Mouse (Mus musculus): Measurements from ENCODE around the gene Camsap3.

Camsap3 gene

DNA sequence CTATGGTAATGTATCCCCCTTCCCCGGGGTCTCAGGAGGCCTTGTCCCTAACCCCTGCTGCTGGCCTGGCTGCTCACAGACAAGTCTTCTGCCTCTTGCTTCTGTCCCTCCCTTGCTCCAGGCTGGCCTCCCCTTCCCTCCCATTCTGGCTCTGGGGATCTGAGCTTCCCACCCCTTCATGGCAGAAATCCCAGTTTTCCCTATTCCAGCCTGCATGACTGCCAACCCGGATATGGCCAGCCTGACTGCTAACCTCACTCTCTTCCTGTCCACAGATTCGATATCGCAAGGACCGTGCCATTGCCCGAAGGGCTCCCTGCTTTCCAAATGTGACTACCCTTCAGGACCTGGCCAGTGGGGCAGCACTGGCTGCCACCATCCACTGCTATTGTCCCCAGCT lies 13.3 kb downstream of the Camsap3 start:
- DNase-seq (ENCODE audit: low spot score in 2 of 2) = peak in 1 of 2 experiments; percentile 55

DNA sequence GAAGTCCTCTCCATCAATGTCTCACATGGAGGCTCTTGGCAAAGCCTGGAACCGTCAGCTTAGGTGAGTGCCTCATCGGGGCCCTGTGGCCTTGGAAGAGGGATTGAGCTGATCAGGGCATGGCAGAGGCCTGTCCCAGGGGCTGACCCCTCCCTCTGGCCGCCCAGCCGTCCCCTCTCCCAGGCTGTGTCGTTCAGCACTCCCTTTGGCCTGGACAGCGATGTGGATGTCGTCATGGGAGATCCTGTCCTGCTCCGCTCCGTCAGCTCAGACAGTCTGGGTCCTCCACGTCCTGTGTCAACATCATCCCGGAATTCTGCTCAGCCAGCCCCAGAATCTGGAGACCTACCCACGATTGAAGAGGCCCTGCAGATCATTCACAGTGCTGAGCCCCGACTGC lies 16.3 kb downstream of the Camsap3 start:
- DNase-seq (ENCODE audit: low spot score in 2 of 2) = peak in 1 of 2 experiments; percentile 60

DNA sequence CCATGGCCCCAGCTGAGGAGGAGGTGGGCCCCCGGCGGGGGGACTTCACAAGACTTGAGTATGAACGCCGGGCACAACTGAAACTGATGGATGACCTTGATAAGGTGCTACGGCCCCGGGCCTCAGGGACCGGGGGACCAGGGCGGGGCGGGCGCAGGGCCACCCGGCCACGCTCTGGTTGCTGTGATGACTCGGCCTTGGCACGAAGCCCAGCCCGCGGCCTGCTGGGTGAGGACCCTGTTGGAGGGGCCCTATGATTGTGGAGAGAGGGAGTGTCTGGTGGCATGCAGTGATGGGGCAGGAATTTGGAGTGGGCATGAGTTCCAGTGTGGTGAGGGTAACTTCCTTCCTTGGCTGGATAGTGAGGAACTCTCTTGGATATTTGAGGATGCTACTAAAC lies 19.5 kb downstream of the Camsap3 start:
- peak in 1 of 2 experiments; percentile 64 for DNase-seq (ENCODE audit: low spot score in 2 of 2)

DNA sequence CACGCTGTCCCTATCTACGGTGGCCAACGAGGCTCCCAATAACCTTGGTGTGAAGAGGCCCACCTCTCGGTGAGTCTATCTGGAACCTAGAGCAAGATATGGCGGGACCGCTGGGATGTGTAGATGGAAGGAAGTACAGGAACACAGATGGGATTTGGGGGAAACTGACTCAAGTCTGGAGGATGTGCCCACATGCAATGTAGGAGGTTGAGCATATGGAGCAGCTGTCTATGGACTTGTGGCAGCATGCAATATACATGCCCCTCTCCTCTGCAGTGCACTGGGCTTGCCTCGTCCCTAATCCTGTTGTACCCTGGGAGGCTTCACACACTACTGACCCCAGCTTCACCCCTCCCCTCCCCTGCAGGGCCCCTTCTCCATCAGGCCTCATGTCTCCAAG lies 20.7 kb downstream of the Camsap3 start:
- peak in 1 of 2 experiments; percentile 56 for DNase-seq (ENCODE audit: low spot score in 2 of 2)

DNA sequence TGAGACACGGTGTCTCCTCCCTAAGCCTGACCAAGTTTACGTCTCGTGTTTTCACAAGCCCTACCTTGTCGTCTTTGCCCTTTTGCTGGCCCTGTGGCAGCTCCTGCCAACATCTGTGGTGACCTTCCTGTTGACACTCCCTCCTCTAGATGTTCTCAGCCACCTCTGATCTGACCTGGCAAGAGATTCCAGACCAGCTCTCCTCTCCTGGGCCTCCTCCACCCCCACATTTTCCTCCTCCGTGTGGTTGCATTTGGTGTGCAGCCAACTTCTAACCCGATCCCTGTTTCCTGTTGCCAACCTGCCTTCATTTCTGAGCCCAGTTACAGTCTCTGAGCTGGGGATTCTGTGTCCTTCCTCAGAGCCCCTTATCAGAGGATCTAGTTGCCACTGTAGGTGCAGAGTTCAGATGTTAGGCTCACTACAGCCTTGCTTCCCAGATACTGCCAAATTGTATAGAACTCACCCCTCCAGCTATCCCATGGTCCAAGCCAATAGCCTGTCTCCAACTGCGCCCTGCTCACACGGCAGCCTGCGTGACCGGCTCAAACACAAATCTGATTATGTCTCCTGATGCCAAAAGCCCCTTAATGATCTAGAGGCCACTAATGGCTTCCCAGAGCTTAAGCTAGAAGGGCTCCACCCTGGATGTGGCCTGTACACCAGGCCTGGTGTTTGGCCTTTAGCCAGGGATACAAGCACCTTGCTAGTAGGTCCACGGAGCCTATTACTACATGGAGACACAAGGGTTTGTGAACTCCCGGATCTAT lies 22.1 kb downstream of the Camsap3 start:
- DNase-seq (ENCODE audit: low spot score in 2 of 2) = no peak

DNA sequence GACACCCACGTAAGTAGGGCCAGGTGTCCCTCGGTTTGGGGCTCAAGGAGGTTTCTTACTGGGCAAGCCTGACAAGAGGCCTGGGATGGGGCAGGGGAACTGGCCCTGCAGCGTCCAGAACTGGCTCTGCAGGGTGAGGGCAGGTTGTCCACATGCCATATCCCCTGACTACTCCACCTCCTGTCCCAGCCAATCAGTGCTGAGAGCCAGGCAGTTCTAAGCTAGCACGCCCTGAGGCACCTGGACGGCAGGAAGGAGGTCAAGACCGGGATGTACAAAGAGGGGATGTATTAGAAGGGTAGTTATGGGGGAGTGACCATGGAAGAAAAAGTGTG lies 22.7 kb downstream of the Camsap3 start:
- no peak for DNase-seq (ENCODE audit: low spot score in 2 of 2)

DNA sequence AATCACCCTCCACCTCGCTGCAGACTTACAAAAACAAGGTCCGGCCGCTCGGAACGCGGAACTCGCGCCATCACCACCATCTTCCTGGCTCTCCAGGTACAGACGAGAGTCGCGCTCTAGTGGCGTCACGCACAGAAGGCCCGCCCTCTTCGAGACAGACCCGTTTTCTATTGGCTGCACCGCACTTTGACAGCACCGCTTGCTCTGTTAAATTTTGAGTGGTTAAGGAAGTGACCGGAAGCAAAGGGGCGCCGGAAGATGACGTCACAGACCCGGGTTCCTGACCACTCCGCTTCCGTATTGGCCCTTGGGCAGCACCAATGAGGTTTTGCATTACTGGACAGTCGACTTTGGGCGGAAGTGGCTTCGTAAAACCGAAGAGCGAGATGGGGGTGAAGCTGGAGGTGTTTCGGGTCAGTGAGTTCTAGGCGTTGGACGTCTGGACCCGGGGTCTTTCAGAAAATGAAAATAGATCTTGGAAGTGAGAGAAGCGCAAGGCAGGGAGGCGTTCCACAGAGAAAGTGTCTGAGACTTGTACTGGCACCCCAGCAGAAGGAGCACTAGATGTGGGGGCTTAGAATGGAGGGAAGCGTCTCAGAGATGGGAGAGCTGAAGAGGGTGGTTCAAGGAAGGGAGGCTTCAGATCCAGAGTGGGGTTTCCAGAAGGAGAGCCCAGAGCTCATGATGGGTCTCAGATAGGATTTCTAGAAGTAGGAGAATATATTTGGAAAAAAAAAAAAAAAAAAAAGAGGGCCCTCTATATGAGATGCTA lies 34.3 kb downstream of the Camsap3 start, which contains the start of the genes Xab2 and Pet100:
Gene Xab2, minus strand, starts transcription at position 118 of the 772 bp plus-strand sequence.
Gene Pet100, plus strand, starts transcription at position 350 of the 772 bp plus-strand sequence.
- peak; percentile 97 to 98 for DNase-seq (ENCODE audit: low spot score in 2 of 2)

DNA sequence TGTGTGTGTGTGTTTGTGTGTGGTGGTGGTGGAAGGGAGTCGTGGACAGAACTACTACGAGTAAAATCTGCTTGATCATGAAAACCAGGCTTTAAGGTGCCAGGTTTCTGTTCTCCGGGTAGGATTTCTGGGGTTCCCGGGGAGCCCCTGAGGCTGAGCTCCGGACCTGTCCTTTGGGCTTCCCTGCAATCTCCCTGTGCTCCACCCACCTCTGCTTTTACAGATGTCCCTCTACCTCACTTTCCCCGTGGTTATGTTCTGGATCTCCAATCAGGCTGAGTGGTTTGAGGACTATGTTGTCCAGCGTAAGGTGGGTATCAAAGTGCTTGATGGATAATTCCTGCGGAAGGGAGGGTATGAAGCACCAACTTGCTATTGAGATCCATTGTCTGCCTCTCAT lies 35.0 kb downstream of the Camsap3 start:
- DNase-seq (ENCODE audit: low spot score in 2 of 2) = no peak

DNA sequence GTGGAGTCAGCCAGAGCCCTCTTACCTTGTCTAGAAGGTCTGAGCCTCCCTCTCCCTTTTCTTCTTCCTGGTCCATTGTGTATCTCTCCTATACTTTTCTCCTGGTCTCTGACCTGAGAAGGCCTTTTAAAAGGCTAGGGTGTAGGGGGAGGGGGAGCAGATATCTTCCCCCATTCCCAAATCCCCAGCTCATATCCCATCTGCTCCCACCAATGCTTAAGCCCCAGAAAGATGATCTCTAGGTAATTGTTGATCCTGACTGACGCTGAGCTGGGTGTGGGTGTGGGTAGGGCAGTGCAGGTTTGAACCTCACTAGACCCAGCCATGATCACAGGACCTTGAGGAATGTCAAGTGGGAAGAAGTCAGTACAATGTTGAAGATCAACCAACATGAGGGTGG lies 38.4 kb downstream of the Camsap3 start, which contains the start of gene Pcp2:
Gene Pcp2, minus strand, starts transcription at position 101 of the 400 bp plus-strand sequence.
- DNase-seq (ENCODE audit: low spot score in 2 of 2) = no peak

DNA sequence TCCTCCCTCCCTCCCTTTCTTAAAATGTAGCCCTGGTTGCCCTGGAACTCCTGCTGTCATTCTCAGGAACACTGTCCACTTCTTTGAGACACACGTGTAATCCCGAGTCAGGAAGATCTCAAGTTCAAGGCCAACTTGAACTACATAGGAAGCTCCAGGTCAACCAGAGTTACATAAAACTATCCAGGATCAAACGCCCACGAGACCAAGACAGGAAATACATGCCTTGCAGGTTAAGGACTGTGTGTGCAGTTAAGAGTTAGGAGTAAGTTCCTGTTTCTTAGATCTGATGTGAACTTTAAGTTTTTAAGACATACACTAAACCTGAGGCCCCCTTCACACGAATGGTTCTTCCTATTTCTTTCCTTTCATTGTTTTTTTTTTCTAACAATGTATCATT lies 39.9 kb downstream of the Camsap3 start:
- DNase-seq (ENCODE audit: low spot score in 2 of 2) = no peak

DNA sequence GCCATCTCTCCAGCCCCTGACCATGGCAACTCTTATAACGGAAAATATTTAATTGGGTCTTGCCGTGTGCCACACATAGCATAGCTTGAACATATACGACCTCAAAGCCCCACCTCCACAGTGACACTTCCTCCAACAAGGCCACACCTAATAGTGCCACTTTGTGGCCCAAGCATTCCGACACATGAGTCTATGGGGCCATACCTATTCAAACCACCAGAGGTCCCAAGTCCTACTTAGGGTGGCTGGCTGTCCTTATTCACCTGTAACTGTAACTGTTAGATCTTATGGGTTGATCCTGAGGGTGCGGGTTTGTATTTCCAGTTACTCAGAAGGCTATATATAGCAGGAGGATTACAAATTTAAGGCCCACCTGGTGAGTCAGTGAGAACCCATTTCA lies 40.9 kb downstream of the Camsap3 start:
- DNase-seq (ENCODE audit: low spot score in 2 of 2) = peak in 1 of 2 experiments; percentile 38

DNA sequence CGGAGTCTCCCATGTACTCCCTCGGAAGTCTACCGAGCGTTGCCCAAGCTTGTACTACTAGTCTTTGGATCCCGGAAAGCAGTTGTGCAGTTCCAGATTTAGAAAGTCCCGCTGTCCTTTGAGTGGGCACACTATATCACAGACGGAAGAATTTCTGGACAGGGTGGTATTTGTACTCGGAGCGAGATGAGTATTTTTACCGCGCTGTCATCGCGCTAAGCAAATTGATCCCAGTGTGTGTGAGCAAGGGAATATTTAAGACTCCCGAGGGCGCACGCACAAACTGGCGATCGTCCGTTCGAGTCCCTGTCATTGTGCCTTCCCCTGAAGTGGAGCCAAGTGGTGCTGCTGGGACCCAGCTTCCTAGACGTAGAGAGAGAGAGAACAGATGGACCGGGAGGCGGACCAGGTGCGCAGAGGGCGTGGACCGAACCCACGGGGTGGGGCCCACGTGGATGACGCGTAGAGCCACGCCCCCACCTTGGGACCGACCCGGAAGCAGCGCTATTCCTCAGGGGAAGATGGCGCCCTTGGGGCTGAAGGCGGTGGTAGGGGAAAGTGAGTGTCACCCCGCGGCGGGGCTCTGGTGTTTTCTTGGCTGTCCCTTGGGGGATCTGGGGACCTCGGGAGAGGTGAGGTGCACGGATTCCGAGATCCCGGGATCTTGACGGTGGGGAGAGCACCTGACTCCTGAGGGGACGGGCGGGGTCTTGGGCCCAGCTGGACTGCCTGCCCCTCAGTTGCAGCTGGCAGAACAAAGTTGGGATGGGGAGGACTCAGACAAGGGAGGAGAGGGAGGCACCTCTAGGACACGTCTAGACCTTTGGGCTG lies 43.8 kb downstream of the Camsap3 start, which contains the start of gene Stxbp2:
Gene Stxbp2, plus strand, starts transcription at position 309 of the 831 bp plus-strand sequence.
- DNase-seq (ENCODE audit: low spot score in 2 of 2) = peak; percentile 84 to 92

DNA sequence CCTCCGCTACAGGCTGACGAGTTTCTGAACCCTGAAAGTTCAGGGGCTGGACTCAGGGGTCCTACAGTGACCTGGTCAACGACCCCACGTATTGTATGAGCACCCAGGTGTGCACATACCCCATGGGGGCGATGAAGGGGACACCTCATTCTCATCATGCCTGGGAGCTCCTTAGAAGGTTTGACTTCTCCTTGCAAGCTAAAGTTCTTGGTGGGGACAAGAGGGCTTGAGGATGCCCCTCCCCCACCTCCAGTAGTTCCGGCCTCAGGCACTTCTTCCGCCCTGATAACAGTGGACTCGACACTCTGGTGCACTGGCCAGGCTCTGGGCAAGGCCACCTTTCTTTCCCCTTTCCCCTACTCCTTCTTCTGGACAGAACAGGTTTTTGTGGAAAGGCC lies 44.4 kb downstream of the Camsap3 start:
- no peak for DNase-seq (ENCODE audit: low spot score in 2 of 2)

DNA sequence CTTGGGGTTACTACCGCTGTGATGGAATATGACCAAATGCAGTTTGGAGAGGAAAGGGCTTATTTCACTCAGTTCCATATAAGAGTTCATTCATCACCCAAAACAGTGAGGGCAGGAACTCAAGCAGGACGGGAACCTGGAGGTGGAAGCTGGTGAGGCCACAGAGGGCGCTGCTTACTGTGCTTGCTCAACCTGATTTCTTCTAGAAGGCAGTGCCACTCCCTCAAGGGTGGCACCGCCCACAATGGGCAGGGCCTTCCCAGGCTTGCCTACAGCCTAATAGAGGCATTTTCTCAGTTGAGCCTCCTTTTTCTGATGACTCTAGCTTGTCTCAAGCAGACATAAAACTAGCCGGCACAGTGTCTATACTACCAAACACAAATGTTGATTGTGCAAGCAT lies 58.7 kb downstream of the Camsap3 start:
- DNase-seq (ENCODE audit: low spot score in 2 of 2) = peak; percentile 73 to 78

DNA sequence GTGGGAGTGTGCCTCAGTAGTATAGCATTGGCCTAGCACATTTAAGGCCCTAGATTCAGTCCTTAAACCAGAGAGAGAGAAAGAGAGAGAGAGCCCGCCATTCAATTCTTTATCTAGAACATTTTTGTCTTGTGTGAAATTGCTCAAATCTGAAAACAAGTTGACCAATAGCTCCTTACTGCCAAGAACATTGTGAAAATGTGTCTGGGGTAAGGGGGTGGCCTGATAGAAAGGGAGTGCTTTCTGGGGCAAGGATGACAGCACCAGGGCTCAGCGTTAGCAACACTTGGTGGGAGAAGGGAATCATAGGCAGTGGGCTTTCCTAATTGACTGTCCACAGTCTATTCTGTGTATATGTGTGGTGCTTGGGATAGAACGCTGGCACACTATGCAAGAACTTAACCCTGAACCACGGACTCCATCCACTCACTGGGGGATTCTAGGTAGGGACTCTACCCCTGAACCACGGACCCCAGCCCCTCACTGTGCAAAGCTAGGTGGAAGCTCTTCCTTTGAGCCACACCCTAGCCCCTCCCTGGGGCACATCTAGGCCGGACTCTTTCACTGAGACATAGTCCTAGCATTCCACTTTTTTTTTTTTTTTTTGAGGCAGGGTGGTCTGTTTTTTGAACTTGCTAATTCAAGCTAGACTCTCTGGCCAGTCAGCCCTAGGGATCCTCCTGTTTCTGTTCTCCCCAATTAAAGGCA lies 59.9 kb downstream of the Camsap3 start:
- no peak for DNase-seq (ENCODE audit: low spot score in 2 of 2)

DNA sequence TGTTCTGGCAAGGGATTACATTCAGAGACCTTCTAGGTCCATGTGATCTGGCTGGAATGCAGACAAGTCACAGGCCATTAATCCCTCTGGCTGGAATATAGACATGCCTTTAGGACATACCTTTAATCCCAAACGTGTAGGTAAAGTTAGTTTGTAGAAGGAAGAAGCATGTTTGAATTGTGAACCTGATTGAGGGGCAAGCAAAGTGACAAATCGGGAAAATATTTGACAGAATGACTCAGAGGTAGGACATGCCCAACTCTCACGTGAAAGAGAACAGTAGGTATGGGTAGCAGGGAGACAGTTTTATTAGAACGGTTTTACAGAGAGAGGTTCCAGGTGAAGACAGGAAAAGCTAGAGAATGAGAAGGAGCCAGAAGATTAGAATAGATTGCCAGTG lies 60.5 kb downstream of the Camsap3 start:
- no peak for DNase-seq (ENCODE audit: low spot score in 2 of 2)

DNA sequence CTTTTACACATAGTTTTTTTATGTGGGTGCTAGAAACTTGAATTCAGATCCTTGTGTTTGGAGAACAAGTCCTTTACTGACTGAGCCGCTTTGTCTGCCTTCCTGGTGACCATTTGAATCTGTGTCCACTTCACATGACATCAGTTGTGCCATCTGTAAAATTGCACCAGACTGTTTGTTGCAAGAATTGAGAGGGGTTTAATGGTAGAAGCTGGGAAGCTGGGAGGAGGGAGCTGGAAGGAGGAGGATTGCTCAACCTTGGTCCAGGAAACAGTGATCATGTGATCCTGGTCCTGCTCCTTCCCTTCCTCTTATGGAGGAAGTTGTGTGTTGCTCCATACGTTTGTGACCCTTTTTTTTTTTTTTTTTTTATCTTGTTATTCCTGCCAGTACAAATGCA lies 61.2 kb downstream of the Camsap3 start:
- no peak for DNase-seq (ENCODE audit: low spot score in 2 of 2)

DNA sequence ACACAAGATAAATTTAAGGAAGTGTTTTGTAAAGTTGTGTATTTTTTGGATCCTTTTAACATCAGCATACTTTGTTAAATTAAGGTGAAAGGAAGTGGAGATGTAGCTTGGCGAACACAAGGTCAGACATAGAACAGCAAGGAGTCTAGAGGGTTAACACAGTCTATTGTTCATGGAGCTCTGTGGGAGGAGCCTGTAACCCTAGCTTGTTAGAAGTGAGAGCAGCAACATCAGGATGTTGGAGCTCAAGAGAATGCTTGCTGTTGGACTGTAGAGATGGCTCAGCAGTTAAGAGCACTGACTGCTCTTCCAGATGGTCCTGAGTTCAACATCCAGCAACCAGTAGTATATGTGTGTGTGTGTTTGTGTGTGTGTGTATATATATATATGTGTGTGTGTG lies 61.9 kb downstream of the Camsap3 start:
- DNase-seq (ENCODE audit: low spot score in 2 of 2) = no peak

DNA sequence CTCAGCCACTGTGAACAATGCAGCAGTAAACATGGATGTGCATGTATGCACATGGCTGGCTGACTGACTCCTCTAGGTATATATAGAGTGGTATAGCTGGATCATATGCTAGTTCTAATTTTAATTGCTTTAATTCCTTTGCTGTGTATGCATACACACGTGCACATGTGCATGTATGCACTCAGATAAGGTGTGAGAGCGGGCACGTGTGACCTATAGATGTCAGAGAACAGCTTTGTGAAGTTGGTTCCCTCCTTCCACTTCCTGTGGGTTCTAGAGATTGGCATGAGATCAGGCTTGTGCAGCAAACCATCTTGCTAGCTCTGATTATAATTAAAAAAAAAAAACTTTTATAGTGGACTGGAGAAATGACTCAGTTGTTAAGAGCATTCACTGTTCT lies 65.8 kb downstream of the Camsap3 start:
- DNase-seq (ENCODE audit: low spot score in 2 of 2) = no peak

DNA sequence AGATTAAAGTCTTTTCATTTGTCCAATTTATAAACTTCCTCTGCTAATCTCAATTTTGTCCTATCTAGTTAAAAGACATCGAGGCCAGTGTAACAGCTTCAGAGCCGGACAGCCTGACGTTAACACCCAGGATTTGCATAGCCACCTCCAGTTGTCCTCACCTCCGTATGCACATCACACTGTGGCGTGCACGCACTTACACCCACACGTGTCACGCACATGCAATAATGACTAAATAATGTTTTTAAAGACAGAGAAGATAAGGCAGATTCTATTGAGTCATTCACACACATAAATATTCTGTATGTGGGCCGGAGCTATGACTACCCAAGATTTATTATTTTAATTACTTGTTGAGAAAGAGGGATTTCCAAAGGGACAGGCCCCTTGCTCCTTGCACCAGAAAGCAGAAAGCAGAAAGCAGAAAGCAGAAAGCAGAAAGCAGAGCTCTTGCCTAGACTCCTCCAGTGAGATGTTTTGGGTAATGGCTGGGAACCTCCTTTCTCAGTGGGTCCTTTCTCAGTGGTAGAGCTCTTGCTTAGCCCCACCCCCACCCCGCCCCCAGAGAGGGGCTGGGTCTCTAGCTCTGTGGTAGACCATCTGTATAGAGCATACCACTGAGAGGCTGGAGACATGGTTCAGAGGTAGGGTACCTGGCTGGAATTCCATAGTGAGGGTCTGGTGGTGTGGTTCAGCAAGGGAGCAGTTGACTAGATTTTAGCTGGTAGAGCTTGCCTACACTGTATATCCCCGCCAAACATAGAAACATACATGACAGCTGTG lies 67.8 kb downstream of the Camsap3 start:
- no peak for DNase-seq (ENCODE audit: low spot score in 2 of 2)

DNA sequence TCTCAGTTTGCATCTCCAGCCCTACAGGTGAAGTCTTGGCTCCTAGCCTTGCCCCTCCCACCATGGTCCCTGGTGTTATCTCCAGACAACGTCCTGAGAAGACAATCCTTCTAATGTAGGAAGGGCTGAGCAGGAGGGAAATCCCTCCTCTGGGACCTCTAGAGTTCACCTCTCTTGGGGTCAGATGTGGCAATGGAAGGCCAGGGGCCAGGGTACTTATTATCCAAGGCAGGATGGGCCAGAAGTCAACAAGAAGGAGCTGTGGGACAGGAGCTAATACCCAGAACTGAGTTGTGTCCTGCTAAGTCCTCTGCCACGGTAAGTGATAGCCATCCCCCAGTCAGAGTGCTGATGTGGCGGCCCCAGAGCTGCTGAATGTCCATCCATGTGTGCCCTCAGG lies 68.4 kb downstream of the Camsap3 start, which contains the start of gene Retn:
Gene Retn, plus strand, starts transcription at position 245 of the 400 bp plus-strand sequence.
- no peak for DNase-seq (ENCODE audit: low spot score in 2 of 2)
